Mouse (Mus musculus) layer of hippocampus, postnatal 36 days (tissue): Measurements from ENCODE around the gene Fmod. TPM values are rescaled to one million over a fixed set of nuclear protein-coding genes. Genes with fewer than 3 reads are reported as not detected.

ENCODE experiments used
- DNase-seq, 2 experiments: peaks; one replicate each; pipeline ENCODE4 v3.0.0; 2022
- total RNA-seq, 2 experiments: library from RNA; stranded (reverse); gene quantifications; 2 replicates each; pipeline ENCODE4 v1.2.3; 2021

Fmod gene
- total RNA-seq, 2 experiments from 2014 or later = 4.0 to 7.8 TPM

GRCm38 (mm10) chr1:134077389-134078060 lies 40.5 kb downstream of the Fmod start:
- DNase-seq = no peak

- peak; percentile 56 to 63 for DNase-seq
These were observed 41.2 kb downstream of the Fmod start for GRCm38 (mm10) chr1:134078061-134078795.

- DNase-seq = peak; percentile 95 to 96
These were observed 41.9 kb downstream of the Fmod start, which contains the start of gene Btg2 for GRCm38 (mm10) chr1:134078802-134079476. TSS of gene Btg2 (minus strand) at chr1:134079120.

- DNase-seq = no peak
These were observed 42.6 kb downstream of the Fmod start for GRCm38 (mm10) chr1:134079477-134080163.

GRCm38 (mm10) chr1:134080406-134080805 lies 43.4 kb downstream of the Fmod start:
- DNase-seq = no peak

GRCm38 (mm10) chr1:134080881-134081450 lies 43.9 kb downstream of the Fmod start:
- DNase-seq = no peak

- peak; percentile 62 to 69 for DNase-seq
These were observed 46.0 kb downstream of the Fmod start for GRCm38 (mm10) chr1:134082987-134083516.

- DNase-seq = no peak
These were observed 46.6 kb downstream of the Fmod start for GRCm38 (mm10) chr1:134083676-134084075.

- DNase-seq = no peak
These were observed 47.1 kb downstream of the Fmod start for GRCm38 (mm10) chr1:134084128-134084527.

- no peak for DNase-seq
These were observed 49.0 kb downstream of the Fmod start for GRCm38 (mm10) chr1:134086017-134086416.

- DNase-seq = no peak
These were observed 49.9 kb downstream of the Fmod start for GRCm38 (mm10) chr1:134086811-134087398.

- no peak for DNase-seq
These were observed 52.0 kb downstream of the Fmod start for GRCm38 (mm10) chr1:134089074-134089473.

GRCm38 (mm10) chr1:134091851-134092250 lies 54.8 kb downstream of the Fmod start:
- no peak for DNase-seq

- DNase-seq = no peak
These were observed 55.3 kb downstream of the Fmod start for GRCm38 (mm10) chr1:134092368-134092767.

- DNase-seq = peak; percentile 83 to 86
These were observed 56.1 kb downstream of the Fmod start for GRCm38 (mm10) chr1:134092852-134093770.

GRCm38 (mm10) chr1:134093771-134094526 lies 56.9 kb downstream of the Fmod start:
- no peak for DNase-seq

- no peak for DNase-seq
These were observed 58.1 kb downstream of the Fmod start for GRCm38 (mm10) chr1:134095033-134095612.

GRCm38 (mm10) chr1:134095721-134096120 lies 58.7 kb downstream of the Fmod start:
- DNase-seq = no peak

- DNase-seq = no peak
These were observed 59.3 kb downstream of the Fmod start for GRCm38 (mm10) chr1:134096264-134096934.
